Mouse (Mus musculus): Measurements from ENCODE around the gene Zfp260.
"Not testable (repeated sequence)": the region's sequence is repeated elsewhere in the genome, so short reads cannot be mapped to it uniquely, and the experiment has no call there.

Zfp260 gene

GRCm38 (mm10) chr7:30094646-30095429 lies at the start of gene Zfp260:
Gene Zfp260 (plus strand): TSS chr7:30094777.
- in situ Hi-C loops (cut with MboI): no loop called here

- in situ Hi-C loops (cut with MboI): no loop called here
Measured at GRCm38 (mm10) chr7:30048126-30048525, 46.5 kb upstream of the Zfp260 start.

- in situ Hi-C loops (cut with MboI): no loop called here
Measured at GRCm38 (mm10) chr7:30050882-30051548, 43.6 kb upstream of the Zfp260 start, which contains the start of gene Zfp14. Gene Zfp14 (minus strand): TSS chr7:30051380.

GRCm38 (mm10) chr7:30053591-30053990 lies 41.0 kb upstream of the Zfp260 start:
- in situ Hi-C loops (cut with MboI): no loop called here

GRCm38 (mm10) chr7:30060341-30060740 lies 34.2 kb upstream of the Zfp260 start:
- in situ Hi-C loops (cut with MboI): no loop called here

- in situ Hi-C loops (cut with MboI): no loop called here
Measured at GRCm38 (mm10) chr7:30062478-30062877, 32.1 kb upstream of the Zfp260 start.

GRCm38 (mm10) chr7:30064622-30065021 lies 30.0 kb upstream of the Zfp260 start:
- in situ Hi-C loops (cut with MboI): no loop called here

GRCm38 (mm10) chr7:30072146-30073028 lies 22.2 kb upstream of the Zfp260 start, which contains the start of gene Zfp82:
Gene Zfp82 (minus strand): TSS chr7:30072900.
- in situ Hi-C loops (cut with MboI): no loop called here

GRCm38 (mm10) chr7:30086524-30086923 lies 8.1 kb upstream of the Zfp260 start:
- in situ Hi-C loops (cut with MboI): no loop called here

- in situ Hi-C loops (cut with MboI): no loop called here
Measured at GRCm38 (mm10) chr7:30089405-30089804, 5.2 kb upstream of the Zfp260 start.

GRCm38 (mm10) chr7:30090092-30090969 lies 4.2 kb upstream of the Zfp260 start, which contains the start of the genes Gm26920 and Zfp566:
Gene Gm26920 (minus strand): TSS chr7:30090410.
Gene Zfp566 (minus strand): TSS chr7:30090527.
- in situ Hi-C loops (cut with MboI): no loop called here

GRCm38 (mm10) chr7:30090970-30091585 lies 3.5 kb upstream of the Zfp260 start:
- in situ Hi-C loops (cut with MboI): no loop called here

GRCm38 (mm10) chr7:30092666-30093065 lies 1.9 kb upstream of the Zfp260 start:
- in situ Hi-C loops (cut with MboI): no loop called here

GRCm38 (mm10) chr7:30093918-30094415 lies 610 bp upstream of the Zfp260 start:
- in situ Hi-C loops (cut with MboI): no loop called here

- in situ Hi-C loops (cut with MboI): no loop called here
Measured at GRCm38 (mm10) chr7:30095551-30096125, 1.1 kb downstream of the Zfp260 start.

- in situ Hi-C loops (cut with MboI): no loop called here
Measured at GRCm38 (mm10) chr7:30099297-30099696, 4.7 kb downstream of the Zfp260 start.

GRCm38 (mm10) chr7:30116076-30116475 lies 21.5 kb downstream of the Zfp260 start:
- in situ Hi-C loops (cut with MboI): no loop called here

- in situ Hi-C loops (cut with MboI): not testable (repeated sequence)
Measured at GRCm38 (mm10) chr7:30117935-30118334, 23.4 kb downstream of the Zfp260 start.

GRCm38 (mm10) chr7:30121308-30122187 lies 27.0 kb downstream of the Zfp260 start, which contains the start of gene Zfp382:
Gene Zfp382 (plus strand): TSS chr7:30121942.
- in situ Hi-C loops (cut with MboI): no loop called here

Data from mature B cell (primary cell).